Mouse (Mus musculus): ENCODE measurements around the gene Olfr97. TPM values are rescaled to one million over a fixed set of nuclear protein-coding genes. Genes with fewer than 3 reads are reported as not detected.
A peak's percentile ranks its signal among the peaks of the same experiment; 100 is the strongest.
"Not testable (repeated sequence)": the region's sequence is repeated elsewhere in the genome, so short reads cannot be mapped to it uniquely, and the experiment has no call there.

Gene Olfr97
- polyA plus RNA-seq (2015; fragmentation: Nextera tagmentation; extraction: Ambion mirVana), result not detected in 2 replicates

DNA sequence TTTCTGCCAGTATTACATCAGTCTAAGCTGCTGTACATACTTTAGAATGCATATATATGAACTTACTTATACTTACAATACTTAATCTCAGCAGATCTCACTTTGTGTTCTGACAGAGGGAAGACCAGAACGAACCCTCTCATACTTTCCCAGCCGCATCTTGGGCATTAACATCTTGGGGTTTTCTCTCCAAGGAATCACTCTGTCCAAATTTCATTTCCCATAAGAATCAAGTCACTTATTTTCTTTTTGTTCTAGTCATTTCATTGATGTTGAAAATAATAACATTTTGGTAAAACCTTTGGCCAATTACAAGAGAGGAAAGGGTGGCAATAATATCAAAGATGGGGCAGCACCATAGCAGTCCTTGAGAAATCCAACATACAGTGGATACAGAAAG, at the start of gene Olfr97:
Olfr97 (minus strand) TSS at position 101 of the 400 bp plus-strand sequence.
- 76% methylated on average over 2 of the region's 2 CpGs for WGBS (ENCODE audit: insufficient replicate concordance)
- H3K27me3 ChIP-seq (ENCODE audit: insufficient read depth, low read length), result not testable (repeated sequence)

DNA sequence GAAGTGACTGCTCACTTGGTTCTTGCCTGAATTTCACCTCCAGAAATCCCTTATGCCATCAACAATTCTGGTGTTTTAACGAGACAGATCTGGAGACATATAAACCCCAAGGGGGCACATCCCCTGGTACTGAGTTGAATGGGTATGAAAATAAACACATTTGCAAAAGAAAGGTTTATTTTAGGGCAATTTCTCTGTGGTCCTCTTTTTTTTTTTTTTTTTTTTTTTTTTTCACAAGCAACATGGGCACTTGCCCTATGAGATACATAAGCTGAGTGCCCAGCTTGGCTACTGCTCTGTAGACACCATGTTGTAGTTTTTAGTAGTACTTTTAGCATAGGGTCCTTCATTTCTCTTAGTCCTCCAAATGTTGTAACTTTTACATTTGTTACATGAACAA, 46.2 kb upstream of the Olfr97 start, which contains the start of gene Olfr99:
Olfr99 (minus strand) TSS at position 101 of the 400 bp plus-strand sequence.
- TF ChIP-seq EP300 (IDR thresholded peaks at IDR 0.05; ENCODE audit: low read depth) (no peak), CTCF (IDR thresholded peaks at IDR 0.05; ENCODE audit: low read depth) (no peak)
- DNase-seq (no peak), ATAC-seq (no peak)
- no peaks in the 10 kb centered on the region for H3K9me3 ChIP-seq (ENCODE audit: low read length)
- H3K27me3 ChIP-seq (ENCODE audit: insufficient read depth, low read length), result no peaks in the 10 kb centered on the region
- H3K27ac ChIP-seq (ENCODE audit: low read depth), result no peak within 1 kb of the TSS
- H3K4me3 ChIP-seq (ENCODE audit: low read depth, low read length), result no peak within 1 kb of the TSS
- 70% methylated on average over 1 of the region's 1 CpGs for WGBS (ENCODE audit: insufficient replicate concordance)
- H3K9ac ChIP-seq (replicated peaks), result no peak within 1 kb of the TSS
- no peaks in the 10 kb centered on the region for H3K4me1 ChIP-seq (ENCODE audit: insufficient read depth)
- H3K36me3 ChIP-seq (replicated peaks; ENCODE audit: insufficient read depth, low read length), result no peaks in the 10 kb centered on the region
- H3K4me2 ChIP-seq (ENCODE audit: low read depth, low read length), result no peak within 1 kb of the TSS

More for the DNA sequence above, at the start of gene Olfr97:
- not testable (repeated sequence) for ATAC-seq; H3K9ac ChIP-seq (replicated peaks); H3K4me3 ChIP-seq (ENCODE audit: low read depth, low read length); H3K9me3 ChIP-seq (ENCODE audit: low read length); DNase-seq; H3K4me1 ChIP-seq (ENCODE audit: insufficient read depth); H3K4me2 ChIP-seq (ENCODE audit: low read depth, low read length); H3K27ac ChIP-seq (ENCODE audit: low read depth); H3K36me3 ChIP-seq (replicated peaks; ENCODE audit: insufficient read depth, low read length)

DNA sequence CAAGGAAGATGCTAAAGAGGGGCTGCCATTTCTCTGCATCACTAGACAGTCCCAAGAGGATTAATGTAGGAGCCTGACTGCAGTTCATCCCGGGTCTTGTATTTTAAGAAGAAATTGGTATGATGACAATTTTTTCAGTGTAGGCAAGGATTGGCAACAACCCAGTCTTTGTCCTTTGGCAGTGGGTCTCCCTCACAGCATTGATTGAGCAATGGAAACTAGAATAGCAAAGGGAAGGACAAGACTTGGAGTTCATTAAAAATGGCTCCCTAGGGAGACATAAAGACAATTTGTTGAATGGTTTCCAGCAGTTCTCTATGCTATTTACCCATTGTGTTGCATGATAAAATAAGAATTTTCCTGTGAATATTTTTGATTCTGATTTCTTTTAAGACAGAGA, 43.2 kb upstream of the Olfr97 start:
- Histone ChIP-seq H3K4me2 (ENCODE audit: low read depth, low read length) (no peak overlapping the region), H3K27ac (ENCODE audit: low read depth) (no peak overlapping the region), H3K4me3 (ENCODE audit: low read depth, low read length) (no peak overlapping the region), H3K9me3 (ENCODE audit: low read length) (no peaks in the 10 kb centered on the region), H3K9ac (replicated peaks) (no peak overlapping the region), H3K27me3 (ENCODE audit: insufficient read depth, low read length) (no peaks in the 10 kb centered on the region), H3K36me3 (replicated peaks; ENCODE audit: insufficient read depth, low read length) (no peaks in the 10 kb centered on the region), H3K4me1 (ENCODE audit: insufficient read depth) (no peaks in the 10 kb centered on the region)
- WGBS (ENCODE audit: insufficient replicate concordance), result 70% methylated on average over 1 of the region's 1 CpGs
- ATAC-seq (no peak), DNase-seq (no peak)
- TF ChIP-seq EP300 (IDR thresholded peaks at IDR 0.05; ENCODE audit: low read depth) (no peak), CTCF (IDR thresholded peaks at IDR 0.05; ENCODE audit: low read depth) (no peak)

DNA sequence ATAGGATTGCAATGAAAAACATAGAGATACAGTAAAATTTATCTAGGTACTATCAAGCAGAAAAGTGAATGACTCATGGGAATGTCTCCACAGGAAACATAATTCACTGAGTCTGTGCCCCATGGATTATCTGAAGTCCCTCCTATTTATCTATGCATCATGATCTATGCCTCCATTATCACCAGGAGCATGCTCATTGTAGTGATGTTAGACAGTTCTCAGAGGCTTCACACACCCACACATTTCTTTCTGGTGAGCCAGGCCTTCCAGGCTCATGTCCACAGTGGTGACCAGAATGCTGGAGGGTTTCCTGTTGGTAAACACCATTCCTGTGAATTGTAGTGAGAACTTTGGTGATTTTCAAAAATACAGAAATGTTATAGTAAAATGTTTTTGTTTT, 39.4 kb upstream of the Olfr97 start:
- Histone ChIP-seq H3K9me3 (ENCODE audit: low read length) (no peaks in the 10 kb centered on the region), H3K36me3 (replicated peaks; ENCODE audit: insufficient read depth, low read length) (no peaks in the 10 kb centered on the region), H3K27ac (ENCODE audit: low read depth) (no peak overlapping the region), H3K4me3 (ENCODE audit: low read depth, low read length) (no peak overlapping the region), H3K4me1 (ENCODE audit: insufficient read depth) (no peaks in the 10 kb centered on the region), H3K9ac (replicated peaks) (no peak overlapping the region), H3K4me2 (ENCODE audit: low read depth, low read length) (no peak overlapping the region), H3K27me3 (ENCODE audit: insufficient read depth, low read length) (no peaks in the 10 kb centered on the region)
- TF ChIP-seq EP300 (IDR thresholded peaks at IDR 0.05; ENCODE audit: low read depth) (no peak), CTCF (IDR thresholded peaks at IDR 0.05; ENCODE audit: low read depth) (no peak)
- no peak for DNase-seq
- ATAC-seq, result no peak

DNA sequence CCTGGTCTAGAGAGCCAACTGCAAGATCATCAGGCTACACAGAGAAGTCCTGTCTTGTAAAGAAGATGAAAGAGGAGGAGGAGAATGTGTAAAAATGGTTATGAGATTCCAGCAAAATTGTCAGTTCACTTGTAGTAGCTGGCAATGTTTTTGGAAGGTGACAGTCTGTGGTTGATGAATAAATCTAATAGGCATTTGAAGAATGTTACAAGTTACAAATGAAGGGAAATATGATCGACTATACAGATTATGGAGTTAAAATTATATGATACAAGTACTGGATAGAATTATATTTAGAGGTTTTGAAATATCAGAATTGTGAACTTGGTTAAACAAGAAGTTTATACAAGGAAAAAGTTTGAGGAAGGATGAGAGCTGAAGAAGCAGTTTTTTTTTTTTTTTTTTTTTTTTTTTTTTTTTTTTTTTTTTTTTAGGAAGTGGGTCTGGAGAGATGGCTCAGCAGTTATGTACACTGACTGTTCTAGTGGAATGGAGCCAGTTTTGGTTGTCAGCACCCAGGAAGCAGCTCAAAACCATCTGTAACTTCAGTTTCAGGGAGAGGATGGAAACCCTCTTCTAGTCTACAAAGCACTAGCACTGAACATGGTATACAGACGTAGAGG, 38.6 kb upstream of the Olfr97 start:
- Histone ChIP-seq H3K36me3 (replicated peaks; ENCODE audit: insufficient read depth, low read length) (no peaks in the 10 kb centered on the region), H3K4me2 (ENCODE audit: low read depth, low read length) (no peak overlapping the region), H3K4me1 (ENCODE audit: insufficient read depth) (no peaks in the 10 kb centered on the region; the same call in 1 of the 2 replicates), H3K9me3 (ENCODE audit: low read length) (no peaks in the 10 kb centered on the region), H3K9ac (replicated peaks) (no peak overlapping the region), H3K4me3 (ENCODE audit: low read depth, low read length) (no peak overlapping the region), H3K27ac (ENCODE audit: low read depth) (no peak overlapping the region), H3K27me3 (ENCODE audit: insufficient read depth, low read length) (no peaks in the 10 kb centered on the region)
- 62% methylated on average over 2 of the region's 2 CpGs for WGBS (ENCODE audit: insufficient replicate concordance)
- DNase-seq (no peak), ATAC-seq (no peak)
- TF ChIP-seq EP300 (IDR thresholded peaks at IDR 0.05; ENCODE audit: low read depth), result no peak
- no peak for TF ChIP-seq CTCF (IDR thresholded peaks at IDR 0.05; ENCODE audit: low read depth)

DNA sequence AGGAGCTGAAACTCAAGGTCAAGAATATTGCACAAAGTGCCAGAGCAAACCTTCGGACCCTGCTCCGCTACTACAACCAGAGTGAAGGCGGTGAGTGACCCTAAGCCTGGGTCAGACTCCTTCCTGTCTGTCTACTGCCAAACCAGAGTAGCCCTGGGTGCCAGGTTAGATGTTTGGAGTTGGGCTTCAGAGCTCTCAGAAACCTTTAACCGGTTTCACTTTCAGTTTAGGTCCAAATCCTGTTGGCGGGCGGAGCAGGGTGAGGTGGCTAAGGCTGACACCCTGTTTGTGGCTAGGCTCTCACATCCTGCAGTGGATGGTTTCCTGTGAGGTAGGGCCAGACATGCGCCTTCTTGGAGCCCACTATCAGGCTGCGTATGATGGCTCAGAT, 33.6 kb upstream of the Olfr97 start:
- TF ChIP-seq CTCF (IDR thresholded peaks at IDR 0.05; ENCODE audit: low read depth) (no peak), EP300 (IDR thresholded peaks at IDR 0.05; ENCODE audit: low read depth) (no peak)
- ATAC-seq (peak; percentile 74), DNase-seq (peak; percentile 43)
- H3K27ac ChIP-seq (ENCODE audit: low read depth), result peak overlapping the region; percentile 76
- peak overlapping the region; percentile 95 for H3K4me2 ChIP-seq (ENCODE audit: low read depth, low read length)
- H3K36me3 ChIP-seq (replicated peaks; ENCODE audit: insufficient read depth, low read length), result no peaks in the 10 kb centered on the region
- H3K4me1 ChIP-seq (ENCODE audit: insufficient read depth), result no peaks in the 10 kb centered on the region; the same call in 1 of the 2 replicates
- H3K4me3 ChIP-seq (ENCODE audit: low read depth, low read length), result peak overlapping the region; percentile 73
- H3K27me3 ChIP-seq (ENCODE audit: insufficient read depth, low read length), result no peaks in the 10 kb centered on the region
- H3K9me3 ChIP-seq (ENCODE audit: low read length), result no peaks in the 10 kb centered on the region
- 20% methylated on average over 8 of the region's 8 CpGs for WGBS (ENCODE audit: insufficient replicate concordance)
- peak overlapping the region; percentile 60 for H3K9ac ChIP-seq (replicated peaks)
